Mouse (Mus musculus) hindbrain, postnatal 0 days (tissue): Measurements from ENCODE around the gene Acr. TPM values are rescaled to one million over a fixed set of nuclear protein-coding genes. Genes with fewer than 3 reads are reported as not detected.

Source experiments
- ATAC-seq: fragments of 200-750 bp; cut with Nextera tagmentation; 2 replicates; pipeline ENCODE4 v1.8.0; 2017; ENCODE audit warnings: mild to moderate bottlenecking, moderate TSS enrichment, moderate library complexity
- DNase-seq: peaks from one replicate; pipeline ENCODE4 v3.0.0-alpha.2; 2015; ENCODE audit warnings: low spot score
- H3K27ac ChIP-seq: fragments of 300-500 bp; sonication (generic); 2 replicates; pipeline ENCODE4 v1.5.1; 2014; ENCODE audit warnings: mild to moderate bottlenecking
- H3K27me3 ChIP-seq: fragments of 300-500 bp; sonication (generic); 2 replicates; pipeline ENCODE4 v1.6.1; 2014; ENCODE audit warnings: low read length, mixed read lengths; ENCODE audit not compliant: insufficient read depth
- H3K36me3 ChIP-seq: fragments of 300-500 bp; sonication (generic); 2 replicates; pipeline ENCODE4 v1.6.1; 2014; ENCODE audit warnings: low read length, mixed read lengths; ENCODE audit not compliant: insufficient read depth
- H3K4me1 ChIP-seq: fragments of 300-500 bp; sonication (generic); 2 replicates; pipeline ENCODE4 v1.6.1; 2014; ENCODE audit warnings: antibody characterized with exemption, low read length, mixed read lengths; ENCODE audit not compliant: insufficient read depth
- H3K4me2 ChIP-seq: fragments of 300-500 bp; sonication (generic); 2 replicates; pipeline ENCODE4 v1.6.1; 2014; ENCODE audit warnings: low read depth, mild to moderate bottlenecking, low read length, moderate library complexity, mixed read lengths
- H3K4me3 ChIP-seq: fragments of 300-500 bp; sonication (generic); 2 replicates; pipeline ENCODE4 v1.5.1; 2014; ENCODE audit warnings: low read length
- H3K9ac ChIP-seq: fragments of 300-500 bp; sonication (generic); replicated peaks from 2 replicates; pipeline ENCODE4 v1.6.1; 2014; ENCODE audit warnings: mild to moderate bottlenecking, low read length, moderate library complexity, mixed read lengths
- H3K9me3 ChIP-seq: fragments of 300-500 bp; sonication (generic); 2 replicates; pipeline ENCODE4 v1.6.1; 2016; ENCODE audit warnings: low read length, mixed read lengths
- CTCF ChIP-seq: IDR thresholded peaks from 2 replicates; pipeline ENCODE4 v1.5.1; 2016; ENCODE audit warnings: antibody characterized with exemption, control low read depth, low read depth
- WGBS: fragments of 180-500 bp; shearing (Covaris S2); extraction: QIAGEN DNeasy Blood & Tissue Kit; methylation state at CpG from one replicate; pipeline ENCODE4 v1.1.7; 2014; 5-methylcytosine and 5-hydroxymethylcytosine counted together
- polyA plus RNA-seq: library from polyadenylated mRNA; unstranded; fragments of >200 nt; fragmentation: Nextera tagmentation; extraction: Ambion mirVana; gene quantifications from 2 replicates; pipeline ENCODE4 v1.2.1, GENCODE M21; 2015
- total RNA-seq: library from RNA; depleted of rRNA; stranded (reverse); fragments of >200 nt; gene quantifications from 2 replicates; pipeline ENCODE4 v1.2.3, GENCODE M21; 2014

Acr gene
- total and polyA plus RNA-seq, 2 experiments from 2014 or later: 2.1 to 2.4 TPM

GRCm38 (mm10) chr15:89585631-89586030, 17.5 kb downstream of the Acr start:
- ATAC-seq (no peak), DNase-seq (no peak)
- WGBS: 90% methylated on average over 11 of the region's 11 CpGs
- Histone ChIP-seq H3K27ac (no peak overlapping the region), H3K4me1 (0 out of 2 replicates have a peak, but pooled peaks cover 6% of the 10 kb centered on the region), H3K4me3 (no peak overlapping the region), H3K27me3 (no peaks in the 10 kb centered on the region), H3K9ac (no peak overlapping the region), H3K9me3 (no peaks in the 10 kb centered on the region), H3K4me2 (no peak overlapping the region), H3K36me3 (peaks cover 14% of the 10 kb centered on the region; the same call in 1 of the 2 replicates)
- no peak for TF ChIP-seq CTCF

GRCm38 (mm10) chr15:89589146-89589545, 21.0 kb downstream of the Acr start:
- TF ChIP-seq CTCF: no peak
- Histone ChIP-seq H3K9ac (no peak overlapping the region), H3K9me3 (no peaks in the 10 kb centered on the region), H3K4me3 (no peak overlapping the region), H3K4me2 (no peak overlapping the region), H3K36me3 (peaks cover 4% of the 10 kb centered on the region; the same call in 1 of the 2 replicates), H3K4me1 (0 out of 2 replicates have a peak, but pooled peaks cover 6% of the 10 kb centered on the region), H3K27ac (no peak overlapping the region), H3K27me3 (no peaks in the 10 kb centered on the region)
- ATAC-seq: no peak
- no peak for DNase-seq
- 84% methylated on average over 5 of the region's 5 CpGs for WGBS

- ATAC-seq (0 out of 2 replicates have a peak, but pooled peaks have one; percentile 11), DNase-seq (peak; percentile 39)
- Histone ChIP-seq H3K27me3 (no peaks in the 10 kb centered on the region), H3K27ac (peak overlapping the region; percentile 76), H3K9me3 (no peaks in the 10 kb centered on the region), H3K4me1 (0 out of 2 replicates have a peak, but pooled peaks cover 6% of the 10 kb centered on the region), H3K36me3 (peaks cover 4% of the 10 kb centered on the region; the same call in 1 of the 2 replicates), H3K4me2 (peak overlapping the region; percentile 82), H3K9ac (peak overlapping the region; percentile 68), H3K4me3 (peak overlapping the region; percentile 78)
- 1% methylated on average over 30 of the region's 30 CpGs for WGBS
- no peak for TF ChIP-seq CTCF
Measured at GRCm38 (mm10) chr15:89591317-89591716, 23.2 kb downstream of the Acr start.

DNA sequence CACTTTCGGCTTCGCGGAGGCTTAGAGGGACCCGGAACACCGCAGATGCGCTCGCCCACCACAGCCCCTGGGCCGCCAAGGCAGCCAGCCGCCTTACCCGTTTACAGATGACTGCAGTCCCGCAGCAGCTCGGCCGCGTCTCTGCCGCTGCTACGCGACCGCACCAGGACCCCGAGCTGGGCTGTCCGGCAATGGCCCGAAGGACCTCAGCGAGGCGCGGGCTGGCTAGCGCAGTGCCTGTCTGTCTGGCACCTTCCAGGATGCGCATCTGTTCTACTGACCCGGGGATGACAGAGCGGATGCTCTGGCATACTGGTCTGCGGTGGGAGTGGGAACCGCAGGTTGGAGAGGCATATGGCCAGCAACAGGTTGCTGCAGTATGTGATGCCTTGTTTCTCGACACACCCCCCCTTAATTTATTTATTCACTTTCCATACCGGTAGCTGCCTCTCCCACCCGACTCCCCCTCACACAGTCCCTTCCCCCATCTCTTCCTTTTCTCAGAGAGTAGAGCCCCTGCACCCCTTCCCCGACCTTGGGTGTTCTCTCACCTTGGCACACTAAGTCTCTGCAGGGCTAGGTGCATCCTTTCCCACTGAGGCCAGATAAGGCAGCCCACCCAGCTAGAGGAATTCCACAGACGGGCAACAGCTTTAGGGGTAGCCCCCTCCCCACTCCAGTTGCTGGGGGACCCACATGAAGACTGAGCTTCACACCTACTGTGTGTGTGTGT, 23.8 kb downstream of the Acr start, which contains the start of gene Rabl2:
Rabl2 (minus strand) TSS at position 201 of the 733 bp plus-strand sequence.
- Histone ChIP-seq H3K9ac (peak within 1 kb of the TSS; percentile 68), H3K4me3 (peak within 1 kb of the TSS; percentile 78), H3K27me3 (no peaks in the 10 kb centered on the region), H3K36me3 (no peaks in the 10 kb centered on the region; the same call in 1 of the 2 replicates), H3K9me3 (no peaks in the 10 kb centered on the region), H3K4me1 (0 out of 2 replicates have a peak, but pooled peaks cover 6% of the 10 kb centered on the region), H3K4me2 (peak within 1 kb of the TSS; percentile 82), H3K27ac (peak within 1 kb of the TSS; percentile 76)
- TF ChIP-seq CTCF: peak; percentile 45
- under 1% methylated on average over 35 of the region's 35 CpGs for WGBS
- ATAC-seq (peak; percentile 96), DNase-seq (peak; percentile 96)

GRCm38 (mm10) chr15:89592548-89592947, 24.4 kb downstream of the Acr start:
- Histone ChIP-seq H3K27me3 (no peaks in the 10 kb centered on the region), H3K4me1 (0 out of 2 replicates have a peak, but pooled peaks cover 6% of the 10 kb centered on the region), H3K4me2 (peak overlapping the region; percentile 82), H3K9ac (peak overlapping the region; percentile 68; the same call in 1 of the 2 replicates), H3K27ac (no peak overlapping the region), H3K9me3 (no peaks in the 10 kb centered on the region), H3K4me3 (peak overlapping the region; percentile 78), H3K36me3 (no peaks in the 10 kb centered on the region; the same call in 1 of the 2 replicates)
- WGBS: 48% methylated on average over 4 of the region's 4 CpGs
- TF ChIP-seq CTCF: no peak
- no peak for DNase-seq
- peak; percentile 22; the same call in 1 of the 2 replicates for ATAC-seq

- H3K4me2 ChIP-seq: no peak overlapping the region
- no peak overlapping the region for H3K9ac ChIP-seq
- no peak overlapping the region for H3K27ac ChIP-seq
- DNase-seq (peak; percentile 28), ATAC-seq (no peak)
- H3K4me3 ChIP-seq: no peak overlapping the region
- no peaks in the 10 kb centered on the region for H3K9me3 ChIP-seq
- H3K27me3 ChIP-seq: no peaks in the 10 kb centered on the region
- H3K4me1 ChIP-seq: no peaks in the 10 kb centered on the region
- TF ChIP-seq CTCF: peak; percentile 40; the same call in 1 of the 2 replicates
- WGBS: 65% methylated on average over 12 of the region's 12 CpGs
- no peaks in the 10 kb centered on the region for H3K36me3 ChIP-seq
Measured at GRCm38 (mm10) chr15:89605822-89606570, 37.9 kb downstream of the Acr start.
